Mouse (Mus musculus) C2C12 (cell line): ENCODE results near the gene Gm49711.

Experiments used
- CTCF ChIP-seq: IDR thresholded peaks from one replicate; pipeline ENCODE4 v1.5.1; 2011; ENCODE audit not compliant: control insufficient read depth, insufficient read depth, insufficient read length
- MYOD1 ChIP-seq: IDR thresholded peaks from one replicate; pipeline ENCODE4 v1.6.1; 2011; ENCODE audit warnings: low read depth; ENCODE audit not compliant: control insufficient read depth, insufficient read length
- USF1 ChIP-seq: IDR thresholded peaks from one replicate; pipeline ENCODE4 v1.6.1; 2011; ENCODE audit warnings: low read depth, mild to moderate bottlenecking, control low read depth, moderate library complexity

GRCm38 (mm10) chr16:92220754-92221153 lies 162.6 kb downstream of the Gm49711 start:
- TF ChIP-seq CTCF, result no peak
- TF ChIP-seq MYOD1, result no peak
- TF ChIP-seq USF1, result no peak
